Mouse (Mus musculus): Measurements from ENCODE around the gene Utp6.

GRCm38 (mm10) chr11:79973133-79973532 lies 10.9 kb upstream of the Utp6 start:
- TF ChIP-seq CTCF (IDR thresholded peaks at IDR 0.05; ENCODE audit: borderline replicate concordance, extremely low read depth, insufficient read depth, insufficient read length) (no peak), POLR2A (IDR thresholded peaks at IDR 0.05; ENCODE audit: borderline replicate concordance, extremely low read depth, insufficient read depth, insufficient read length, poor library complexity, severe bottlenecking) (no peak)
